Mouse (Mus musculus) liver, postnatal 0 days (tissue): Measurements from ENCODE around the gene Afg1l. TPM values are rescaled to one million over a fixed set of nuclear protein-coding genes. Genes with fewer than 3 reads are reported as not detected.
A peak's percentile ranks its signal among the peaks of the same experiment; 100 is the strongest.

Experiments used
- ATAC-seq: fragments of 200-750 bp; cut with Nextera tagmentation; 2 replicates; pipeline ENCODE4 v1.8.0; 2017; ENCODE audit warnings: mild to moderate bottlenecking, moderate library complexity
- DNase-seq: peaks from one replicate; pipeline ENCODE4 v3.0.0-alpha.2; 2016
- H3K27ac ChIP-seq: fragments of 300-500 bp; sonication (generic); 2 replicates; pipeline ENCODE4 v1.5.1; 2014; ENCODE audit warnings: antibody characterized with exemption, moderate library complexity, mild to moderate bottlenecking, low read depth
- H3K27me3 ChIP-seq: fragments of 300-500 bp; sonication (generic); 2 replicates; pipeline ENCODE4 v1.6.1; 2014; ENCODE audit warnings: low read length, control low read depth, mixed read lengths; ENCODE audit not compliant: insufficient read depth
- H3K36me3 ChIP-seq: fragments of 300-500 bp; sonication (generic); replicated peaks from 2 replicates; pipeline ENCODE4 v1.6.1; 2014; ENCODE audit warnings: mild to moderate bottlenecking, control low read depth, low read length, moderate library complexity, mixed read lengths; ENCODE audit not compliant: insufficient read depth
- H3K4me1 ChIP-seq: fragments of 300-500 bp; sonication (generic); 2 replicates; pipeline ENCODE4 v1.6.1; 2014; ENCODE audit warnings: antibody characterized with exemption, mild to moderate bottlenecking, control low read depth; ENCODE audit not compliant: insufficient read depth
- H3K4me2 ChIP-seq: fragments of 300-500 bp; sonication (generic); 2 replicates; pipeline ENCODE4 v1.6.1; 2014; ENCODE audit warnings: low read depth, mild to moderate bottlenecking, low read length, moderate library complexity, mixed read lengths
- H3K4me3 ChIP-seq: fragments of 300-500 bp; sonication (generic); 2 replicates; pipeline ENCODE4 v1.5.1; 2014; ENCODE audit warnings: low read depth, low read length
- H3K9ac ChIP-seq: fragments of 300-500 bp; sonication (generic); replicated peaks from 2 replicates; pipeline ENCODE4 v1.6.1; 2014; ENCODE audit warnings: mild to moderate bottlenecking, moderate library complexity
- H3K9me3 ChIP-seq: fragments of 300-500 bp; sonication (generic); 2 replicates; pipeline ENCODE4 v1.6.1; 2016; ENCODE audit warnings: mild to moderate bottlenecking, control low read depth, low read length, mixed read lengths
- CTCF ChIP-seq: sonication (generic); IDR thresholded peaks from 2 replicates; pipeline ENCODE4 v1.5.1; 2016; ENCODE audit warnings: antibody characterized with exemption, low read depth
- EP300 ChIP-seq: IDR thresholded peaks from 2 replicates; pipeline ENCODE4 v1.6.1; 2016; ENCODE audit warnings: antibody characterized with exemption, low read depth, mild to moderate bottlenecking
- WGBS: fragments of 180-500 bp; shearing (Covaris S2); extraction: QIAGEN DNeasy Blood & Tissue Kit; methylation state at CpG from one replicate; pipeline ENCODE4 v1.1.7; 2014; ENCODE audit not compliant: insufficient replicate concordance; 5-methylcytosine and 5-hydroxymethylcytosine counted together
- polyA plus RNA-seq: library from polyadenylated mRNA; unstranded; fragments of >200 nt; fragmentation: Nextera tagmentation; extraction: Ambion mirVana; gene quantifications from 2 replicates; pipeline ENCODE4 v1.2.1, GENCODE M21; 2015

Afg1l gene
- polyA plus RNA-seq, 1 experiment from 2014 or later: 2.9 TPM

- Histone ChIP-seq H3K9me3 (no peaks in the 10 kb centered on the region), H3K4me2 (peak within 1 kb of the TSS; percentile 87), H3K4me3 (peak within 1 kb of the TSS; percentile 89), H3K36me3 (no peaks in the 10 kb centered on the region; the same call in 1 of the 2 replicates), H3K9ac (peak within 1 kb of the TSS; percentile 96), H3K4me1 (peaks cover 29% of the 10 kb centered on the region), H3K27me3 (no peaks in the 10 kb centered on the region), H3K27ac (peak within 1 kb of the TSS; percentile 97)
- ATAC-seq (peak; percentile 98), DNase-seq (peak; percentile 97)
- TF ChIP-seq EP300 (peak; percentile 32; the same call in 1 of the 2 replicates), CTCF (no peak)
- WGBS: under 1% methylated on average over 68 of the region's 68 CpGs
Measured at GRCm38 (mm10) chr10:42501775-42502348, 23.5 kb upstream of the Afg1l start, which contains the start of gene Snx3. Gene Snx3, plus strand, starts transcription at chr10:42502030.

GRCm38 (mm10) chr10:42501161-42501560 lies 22.8 kb upstream of the Afg1l start:
- TF ChIP-seq CTCF (no peak), EP300 (no peak)
- ATAC-seq: no peak
- H3K4me3 ChIP-seq: peak overlapping the region; percentile 89
- no peak overlapping the region for H3K9ac ChIP-seq
- peak overlapping the region; percentile 97 for H3K27ac ChIP-seq
- H3K27me3 ChIP-seq: no peaks in the 10 kb centered on the region
- DNase-seq: no peak
- peaks cover 29% of the 10 kb centered on the region for H3K4me1 ChIP-seq
- 59% methylated on average over 5 of the region's 5 CpGs for WGBS
- no peaks in the 10 kb centered on the region for H3K36me3 ChIP-seq
- H3K4me2 ChIP-seq: peak overlapping the region; percentile 50
- H3K9me3 ChIP-seq: no peaks in the 10 kb centered on the region

DNA sequence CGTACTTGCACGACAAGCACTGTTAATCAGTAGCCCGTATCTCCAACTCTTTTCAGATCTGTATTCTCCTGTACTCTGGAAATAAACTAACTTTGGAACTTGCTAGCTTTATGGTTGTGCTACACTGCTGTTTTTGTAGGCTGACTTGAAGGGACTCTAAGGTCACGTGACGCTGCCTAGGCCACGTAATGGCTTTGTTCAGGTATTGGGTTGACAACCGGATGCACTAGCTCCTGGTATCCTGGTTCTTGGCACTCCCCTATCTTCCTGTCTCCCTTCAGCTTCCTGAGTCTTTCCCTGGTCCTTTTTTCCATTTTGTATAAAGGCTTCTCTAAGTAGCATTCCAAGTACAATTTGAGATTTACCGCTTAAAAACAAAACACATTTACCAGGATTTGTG lies 22.2 kb upstream of the Afg1l start:
- Histone ChIP-seq H3K36me3 (no peaks in the 10 kb centered on the region), H3K4me1 (peaks cover 25% of the 10 kb centered on the region), H3K27ac (peak overlapping the region; percentile 97), H3K27me3 (no peaks in the 10 kb centered on the region), H3K4me2 (no peak overlapping the region), H3K9me3 (no peaks in the 10 kb centered on the region), H3K4me3 (no peak overlapping the region), H3K9ac (no peak overlapping the region)
- DNase-seq: no peak
- WGBS: 85% methylated on average over 8 of the region's 8 CpGs
- TF ChIP-seq EP300: no peak
- no peak for TF ChIP-seq CTCF
- ATAC-seq: no peak

- H3K4me3 ChIP-seq: no peak overlapping the region
- ATAC-seq: no peak
- WGBS: 52% methylated on average over 4 of the region's 4 CpGs
Measured at GRCm38 (mm10) chr10:42493000-42493399, 14.6 kb upstream of the Afg1l start.

GRCm38 (mm10) chr10:42492027-42492771 lies 13.8 kb upstream of the Afg1l start:
- H3K4me2 ChIP-seq: no peak overlapping the region
- 84% methylated on average over 10 of the region's 10 CpGs for WGBS
- H3K4me1 ChIP-seq: 0 out of 2 replicates have a peak, but pooled peaks cover 5% of the 10 kb centered on the region
- H3K27me3 ChIP-seq: no peaks in the 10 kb centered on the region
- H3K9me3 ChIP-seq: no peaks in the 10 kb centered on the region
- no peak overlapping the region for H3K4me3 ChIP-seq
- H3K27ac ChIP-seq: no peak overlapping the region
- no peak for ATAC-seq
- H3K36me3 ChIP-seq: no peaks in the 10 kb centered on the region
- H3K9ac ChIP-seq: no peak overlapping the region
- no peak for DNase-seq
- TF ChIP-seq EP300 (no peak), CTCF (no peak)

More at GRCm38 (mm10) chr10:42493000-42493399, 14.6 kb upstream of the Afg1l start:
- TF ChIP-seq CTCF (no peak), EP300 (no peak)
- no peaks in the 10 kb centered on the region for H3K36me3 ChIP-seq
- H3K9ac ChIP-seq: no peak overlapping the region
- DNase-seq: no peak
- H3K27me3 ChIP-seq: no peaks in the 10 kb centered on the region
- H3K4me1 ChIP-seq: 0 out of 2 replicates have a peak, but pooled peaks cover 5% of the 10 kb centered on the region
- no peak overlapping the region for H3K27ac ChIP-seq
- no peak overlapping the region for H3K4me2 ChIP-seq
- H3K9me3 ChIP-seq: no peaks in the 10 kb centered on the region

GRCm38 (mm10) chr10:42491158-42491557 lies 12.8 kb upstream of the Afg1l start:
- TF ChIP-seq EP300 (no peak), CTCF (no peak)
- 22% methylated on average over 1 of the region's 1 CpGs for WGBS
- 0 out of 2 replicates have a peak overlapping the region, but pooled peaks have one; percentile 24 for H3K27ac ChIP-seq
- H3K4me3 ChIP-seq: no peak overlapping the region
- H3K27me3 ChIP-seq: no peaks in the 10 kb centered on the region
- H3K9me3 ChIP-seq: no peaks in the 10 kb centered on the region
- ATAC-seq (peak; percentile 77), DNase-seq (no peak)
- H3K4me1 ChIP-seq: 0 out of 2 replicates have a peak, but pooled peaks cover 5% of the 10 kb centered on the region
- no peak overlapping the region for H3K9ac ChIP-seq
- no peaks in the 10 kb centered on the region for H3K36me3 ChIP-seq
- H3K4me2 ChIP-seq: no peak overlapping the region
